Mouse (Mus musculus) heart, adult 2 months (tissue): ENCODE results near the gene Dctn3. TPM values are rescaled to one million over a fixed set of nuclear protein-coding genes. Genes with fewer than 3 reads are reported as not detected.
A peak's percentile ranks its signal among the peaks of the same experiment; 100 is the strongest.

ENCODE experiments used
- DNase-seq, 2 experiments: peaks; one replicate each; pipeline ENCODE4 v3.0.0; 2021
- H3K27ac ChIP-seq: fragments of 200-600 bp; 2 replicates; pipeline ENCODE4 v1.8.1; 2022
- H3K27me3 ChIP-seq: fragments of 200-500 bp; 2 replicates; pipeline ENCODE4 v1.6.1; 2012; ENCODE audit warnings: mild to moderate bottlenecking, low read length, inconsistent platforms, mixed read lengths; ENCODE audit not compliant: control insufficient read depth, insufficient read depth
- H3K36me3 ChIP-seq: fragments of 200-500 bp; 2 replicates; pipeline ENCODE4 v1.6.1; 2012; ENCODE audit warnings: low read length, inconsistent platforms; ENCODE audit not compliant: control insufficient read depth, insufficient read depth
- H3K4me1 ChIP-seq: fragments of 200-500 bp; 2 replicates; pipeline ENCODE4 v1.6.1; 2011; ENCODE audit warnings: low read length; ENCODE audit not compliant: control insufficient read depth, insufficient read depth
- H3K4me3 ChIP-seq: fragments of 200-600 bp; 2 replicates; pipeline ENCODE4 v1.8.1; 2022
- H3K79me2 ChIP-seq: fragments of 200-500 bp; replicated peaks from 2 replicates; pipeline ENCODE4 v1.6.1; 2012; ENCODE audit warnings: mild to moderate bottlenecking, inconsistent platforms, low read length, moderate library complexity, mixed read lengths; ENCODE audit not compliant: control insufficient read depth, insufficient read depth
- H3K9ac ChIP-seq: fragments of 200-500 bp; 2 replicates; pipeline ENCODE4 v1.6.1; 2012; ENCODE audit warnings: low read depth, mild to moderate bottlenecking, control low read depth, inconsistent platforms, low read length, mixed read lengths
- CTCF ChIP-seq: fragments of 200-600 bp; IDR thresholded peaks from 2 replicates; pipeline ENCODE4 v1.8.1; 2022; ENCODE audit warnings: antibody characterized with exemption, mild to moderate bottlenecking, moderate library complexity
- EP300 ChIP-seq: fragments of 200-500 bp; IDR thresholded peaks from 2 replicates; pipeline ENCODE4 v1.6.1; 2011; ENCODE audit warnings: low read depth, low read length, control low read depth; ENCODE audit not compliant: insufficient read depth
- POLR2A ChIP-seq: fragments of 200-500 bp; IDR thresholded peaks from 2 replicates; pipeline ENCODE4 v1.6.1; 2011; ENCODE audit warnings: mild to moderate bottlenecking, low read depth, low read length, control low read depth; ENCODE audit not compliant: insufficient read depth
- WGBS: fragments of 180-500 bp; shearing (Covaris S2); methylation state at CpG from one replicate; pipeline ENCODE4 v1.1.7; 2018; 5-methylcytosine and 5-hydroxymethylcytosine counted together
- intact Hi-C: fragments of 180-260 bp; cut with DNase I; formaldehyde crosslinking; loops from one replicate; pipeline ENCODE4 v1.15.1; 2025
- polyA plus RNA-seq: library from polyadenylated mRNA; depleted of rRNA; stranded (reverse); fragments of >200 nt; gene quantifications from 2 replicates; pipeline ENCODE4 v1.2.3, GENCODE M21; 2012
- total RNA-seq, 2 experiments: library from RNA; stranded (reverse); gene quantifications; 2 replicates each; pipeline ENCODE4 v1.2.3; 2021

Gene Dctn3
- total and polyA plus RNA-seq, 3 experiments: 54.3 to 75.7 (median 68.4) TPM

DNA sequence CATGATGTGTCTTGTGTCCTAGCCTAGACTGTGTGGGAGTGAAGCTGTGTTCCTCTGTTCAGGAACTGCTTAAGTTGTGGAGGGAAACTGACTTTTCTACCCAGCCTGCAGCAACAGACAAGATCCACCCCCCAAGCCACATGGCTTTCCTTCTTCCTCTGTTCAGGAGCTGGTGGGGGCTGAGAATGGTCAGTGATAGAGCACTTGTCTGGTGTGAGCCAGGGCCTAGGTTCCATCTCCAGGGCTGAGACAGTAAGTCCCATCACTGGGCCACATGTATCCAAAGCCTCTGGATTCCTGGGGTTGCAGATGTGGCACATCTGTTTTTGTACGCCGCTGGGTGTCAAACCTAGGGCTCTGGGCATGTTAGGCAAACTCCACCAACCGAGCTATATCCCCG lies 37.9 kb upstream of the Dctn3 start:
- WGBS: 46% methylated on average over 4 of the region's 4 CpGs
- no peaks in the 10 kb centered on the region for H3K79me2 ChIP-seq
- peaks cover 6% of the 10 kb centered on the region for H3K4me1 ChIP-seq
- peak overlapping the region; percentile 54 for H3K4me3 ChIP-seq
- intact Hi-C loops: no loop called here
- no peaks in the 10 kb centered on the region for H3K27me3 ChIP-seq
- DNase-seq: no peak
- peak overlapping the region; percentile 94 for H3K27ac ChIP-seq
- H3K9ac ChIP-seq: peak overlapping the region; percentile 79
- H3K36me3 ChIP-seq: no peaks in the 10 kb centered on the region; the same call in 1 of the 2 replicates
- no peak for TF ChIP-seq EP300
- no peak for TF ChIP-seq POLR2A
- no peak for TF ChIP-seq CTCF

DNA sequence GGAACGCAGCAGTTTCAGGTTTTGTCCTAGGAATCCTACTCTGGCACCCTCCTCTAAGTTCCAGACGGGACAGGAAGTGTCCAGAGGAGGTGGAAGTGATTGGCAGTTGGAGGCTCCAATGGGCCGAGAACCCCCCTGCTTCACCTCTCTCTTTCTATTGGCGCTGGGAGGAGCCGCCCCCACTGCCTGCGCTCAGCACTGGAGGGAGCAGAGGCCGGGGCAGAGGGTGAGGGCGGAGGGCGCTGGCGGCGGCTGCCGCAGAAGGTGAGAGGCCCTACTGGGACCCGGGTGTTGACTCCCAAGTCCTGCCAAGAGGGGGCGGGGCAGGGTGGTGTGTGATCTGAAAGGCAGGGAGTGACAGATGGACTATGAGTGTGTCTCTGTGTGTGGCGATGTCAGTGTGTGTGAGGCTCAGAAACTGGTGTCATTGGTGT lies 37.3 kb upstream of the Dctn3 start:
- H3K79me2 ChIP-seq: no peaks in the 10 kb centered on the region

DNA sequence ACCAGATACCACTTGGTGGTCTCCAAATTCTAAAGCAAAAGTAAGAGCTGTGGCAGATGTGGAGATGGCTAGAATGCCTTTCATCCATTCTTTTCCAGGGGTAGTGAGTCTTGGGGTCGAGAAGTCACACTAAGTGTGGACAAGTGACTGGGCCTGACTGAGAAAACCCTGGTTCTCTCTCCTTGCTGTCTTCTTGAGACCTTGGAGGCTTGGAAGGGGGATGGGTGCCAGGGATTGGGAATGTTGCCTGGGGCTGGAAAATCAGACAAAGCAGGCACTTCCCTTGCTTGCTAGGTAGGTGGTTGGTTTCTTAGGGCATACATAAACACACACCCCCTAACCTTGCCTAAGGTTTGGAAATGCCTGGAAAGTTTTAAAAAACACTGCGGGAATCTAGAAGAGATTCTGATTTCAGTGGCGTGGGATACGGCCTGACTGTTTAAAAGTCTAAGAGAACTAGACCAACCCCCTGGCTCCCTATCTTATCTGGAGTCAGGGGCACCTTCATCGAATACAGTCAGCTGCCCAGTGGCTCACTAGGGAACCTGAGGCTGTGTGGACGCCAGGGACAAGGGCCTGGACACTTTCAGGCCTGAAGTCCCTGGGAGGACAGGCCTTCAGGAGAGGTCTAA lies 36.8 kb upstream of the Dctn3 start:
- peak overlapping the region; percentile 94 for H3K27ac ChIP-seq
- peak overlapping the region; percentile 65 for H3K9ac ChIP-seq
- H3K4me3 ChIP-seq: peak overlapping the region; percentile 54
- TF ChIP-seq CTCF: no peak
- no peak for TF ChIP-seq POLR2A
- no peak for TF ChIP-seq EP300
- H3K79me2 ChIP-seq: no peaks in the 10 kb centered on the region
- peaks cover 6% of the 10 kb centered on the region for H3K4me1 ChIP-seq
- H3K27me3 ChIP-seq: no peaks in the 10 kb centered on the region
- WGBS: 20% methylated on average over 6 of the region's 6 CpGs
- no peak for DNase-seq
- intact Hi-C loops: loop anchor here (2.0 kb wide), 1 partner anchor 15 kb away; the partner anchor contains the start of gene Ccl27a
- no peaks in the 10 kb centered on the region; the same call in 1 of the 2 replicates for H3K36me3 ChIP-seq

More for the DNA sequence above, 37.3 kb upstream of the Dctn3 start:
- 2% methylated on average over 15 of the region's 15 CpGs for WGBS
- TF ChIP-seq POLR2A: peak; percentile 86
- TF ChIP-seq EP300: 0 out of 2 replicates have a peak, but pooled peaks have one; percentile 37
- peak; percentile 29; the same call in 1 of the 2 replicates for TF ChIP-seq CTCF
- H3K9ac ChIP-seq: peak overlapping the region; percentile 79
- H3K27ac ChIP-seq: peak overlapping the region; percentile 94
- intact Hi-C loops: no loop called here
- peak overlapping the region; percentile 54 for H3K4me3 ChIP-seq
- no peaks in the 10 kb centered on the region for H3K27me3 ChIP-seq
- peak; percentile 92 to 95 for DNase-seq
- no peaks in the 10 kb centered on the region; the same call in 1 of the 2 replicates for H3K36me3 ChIP-seq
- H3K4me1 ChIP-seq: peaks cover 6% of the 10 kb centered on the region

DNA sequence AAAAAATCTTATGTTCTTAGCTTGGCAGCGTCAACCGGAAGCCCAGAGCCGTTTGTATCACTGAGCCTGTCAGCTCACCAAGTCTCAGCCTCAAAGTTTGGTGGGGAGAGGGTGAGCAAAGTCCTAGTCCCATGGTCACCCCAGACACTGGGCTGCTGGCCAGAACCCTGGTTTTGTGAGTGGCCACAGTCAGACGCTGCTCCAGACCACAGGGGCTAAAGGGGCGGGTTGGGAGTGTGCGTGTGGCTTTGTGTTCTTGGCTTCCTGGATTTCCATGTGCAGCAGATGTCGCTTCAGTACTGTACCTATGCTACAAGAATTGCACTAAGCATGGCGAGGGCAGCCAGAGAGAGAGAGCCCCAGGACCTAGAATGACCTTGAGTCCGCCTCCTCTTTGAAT lies 36.2 kb upstream of the Dctn3 start:
- H3K27ac ChIP-seq: peak overlapping the region; percentile 94
- 44% methylated on average over 9 of the region's 9 CpGs for WGBS
- no peak for DNase-seq
- intact Hi-C loops: loop anchor here (2.0 kb wide), 1 partner anchor 16 kb away; the partner anchor contains the start of gene Ccl27a
- no peaks in the 10 kb centered on the region for H3K79me2 ChIP-seq
- TF ChIP-seq POLR2A (no peak), EP300 (0 out of 2 replicates have a peak, but pooled peaks have one; percentile 38), CTCF (peak; percentile 4; the same call in 1 of the 2 replicates)
- no peak overlapping the region for H3K9ac ChIP-seq
- H3K4me1 ChIP-seq: peaks cover 6% of the 10 kb centered on the region
- no peak overlapping the region for H3K4me3 ChIP-seq
- H3K36me3 ChIP-seq: no peaks in the 10 kb centered on the region; the same call in 1 of the 2 replicates
- H3K27me3 ChIP-seq: no peaks in the 10 kb centered on the region

DNA sequence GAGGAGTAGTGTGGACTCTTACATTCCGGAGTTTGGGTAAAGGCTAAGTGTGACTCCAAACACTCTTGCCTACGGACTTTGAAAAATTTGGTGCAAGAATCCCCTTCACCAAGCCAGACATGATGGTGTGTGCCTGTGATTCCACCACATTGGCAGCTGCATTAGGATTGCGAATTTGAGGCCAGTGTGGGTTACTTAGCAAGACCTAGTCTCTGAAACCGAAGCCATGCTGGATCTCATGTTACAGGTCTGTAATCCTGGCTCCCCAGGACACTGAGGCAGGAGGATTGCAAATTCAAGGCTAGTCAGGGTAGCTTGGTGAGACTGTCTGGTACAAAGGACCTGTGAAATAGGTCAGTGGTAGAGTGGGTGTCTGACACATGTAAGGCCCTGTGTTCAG lies 35.7 kb upstream of the Dctn3 start:
- Histone ChIP-seq H3K9ac (no peak overlapping the region), H3K4me3 (no peak overlapping the region), H3K27ac (peak overlapping the region; percentile 94), H3K36me3 (no peaks in the 10 kb centered on the region; the same call in 1 of the 2 replicates), H3K27me3 (no peaks in the 10 kb centered on the region), H3K79me2 (no peaks in the 10 kb centered on the region), H3K4me1 (peaks cover 6% of the 10 kb centered on the region)
- 87% methylated on average over 4 of the region's 4 CpGs for WGBS
- TF ChIP-seq EP300 (no peak), POLR2A (no peak), CTCF (no peak)
- no peak for DNase-seq
- intact Hi-C loops: loop anchor here (2.0 kb wide), 1 partner anchor 16 kb away; the partner anchor contains the start of gene Ccl27a

DNA sequence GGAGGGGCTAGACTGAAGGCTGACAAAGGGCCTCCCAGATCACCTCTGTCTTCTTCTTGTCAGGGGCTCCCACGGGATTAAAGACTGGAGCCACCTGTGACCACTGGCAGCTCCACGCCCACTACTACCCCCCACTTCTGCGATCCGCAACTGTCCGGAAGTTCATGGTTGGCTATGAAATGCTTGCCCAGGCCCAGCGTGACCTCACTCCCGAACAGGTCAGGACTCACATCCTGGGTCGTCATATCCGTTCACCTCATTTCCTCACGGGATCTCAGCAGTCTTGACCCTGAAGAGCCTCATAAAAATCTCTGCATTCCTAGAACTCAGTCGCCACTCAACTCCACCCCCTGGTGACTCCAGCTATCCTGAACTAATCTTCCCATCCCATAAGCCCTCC lies 35.1 kb upstream of the Dctn3 start:
- no peak for DNase-seq
- H3K4me1 ChIP-seq: peaks cover 6% of the 10 kb centered on the region
- no peak for TF ChIP-seq POLR2A
- no peak for TF ChIP-seq CTCF
- TF ChIP-seq EP300: no peak
- H3K79me2 ChIP-seq: no peaks in the 10 kb centered on the region
- intact Hi-C loops: loop anchor here (2.0 kb wide), 1 partner anchor 17 kb away; the partner anchor contains the start of gene Ccl27a
- no peaks in the 10 kb centered on the region for H3K27me3 ChIP-seq
- no peak overlapping the region for H3K9ac ChIP-seq
- no peak overlapping the region for H3K4me3 ChIP-seq
- WGBS: 60% methylated on average over 11 of the region's 11 CpGs
- no peak overlapping the region for H3K27ac ChIP-seq
- H3K36me3 ChIP-seq: no peaks in the 10 kb centered on the region; the same call in 1 of the 2 replicates
